Mouse (Mus musculus) central nervous system, embryonic 14 days (tissue): ENCODE results near the gene Bmp7. TPM values are rescaled to one million over a fixed set of nuclear protein-coding genes. Genes with fewer than 3 reads are reported as not detected.

Experiments
- polyA plus RNA-seq: library from polyadenylated mRNA; depleted of rRNA; stranded (reverse); fragments of >200 nt; gene quantifications from 2 replicates; pipeline ENCODE4 v1.2.3, GENCODE M21; 2012; rRNA removed

Gene Bmp7
- polyA plus RNA-seq: 14.9 and 23.7 TPM in 2 replicates

GRCm38 (mm10) chr2:172940003-172940798, at the start of gene Bmp7:
TSS of gene Bmp7 (minus strand) at chr2:172940321.

GRCm38 (mm10) chr2:172977409-172978130, 37.4 kb upstream of the Bmp7 start, which contains the start of gene Spo11:
TSS of gene Spo11 (plus strand) at chr2:172977700.

Other genes with a start within 250 kb of the Bmp7 start
- gene Spo11, start 37.4 kb upstream of the Bmp7 start, polyA plus RNA-seq: 2.0 TPM in 2 replicates
- 125 and 141 TPM in 2 replicates for gene Rae1, start 59.8 kb upstream of the Bmp7 start, polyA plus RNA-seq
- gene Rbm38, start 80.2 kb upstream of the Bmp7 start, polyA plus RNA-seq: 48.7 and 50.7 TPM in 2 replicates
- not detected in 2 replicates for gene Ctcfl, start 179.2 kb upstream of the Bmp7 start, polyA plus RNA-seq
- 0.08 TPM in 1 of 2 replicates, not detected in the other for gene Pck1, start 212.7 kb upstream of the Bmp7 start, polyA plus RNA-seq